Mouse (Mus musculus) kidney, adult 10 weeks (tissue): Measurements from ENCODE around the gene Sh3yl1. TPM values are rescaled to one million over a fixed set of nuclear protein-coding genes. Genes with fewer than 3 reads are reported as not detected.

Experiments used
- polyA plus RNA-seq: library from polyadenylated mRNA; stranded (reverse); fragments of 350-450 nt; fragmentation: Illumina TruSeq; extraction: RNeasy Lipid Tissue Mini Kit (QIAGEN cat#74804); gene quantifications from one replicate; pipeline ENCODE4 v1.2.3, GENCODE M21; 2014; ENCODE audit warnings: low read depth, low replicate concordance

Gene Sh3yl1
- polyA plus RNA-seq = 75.6 TPM

DNA sequence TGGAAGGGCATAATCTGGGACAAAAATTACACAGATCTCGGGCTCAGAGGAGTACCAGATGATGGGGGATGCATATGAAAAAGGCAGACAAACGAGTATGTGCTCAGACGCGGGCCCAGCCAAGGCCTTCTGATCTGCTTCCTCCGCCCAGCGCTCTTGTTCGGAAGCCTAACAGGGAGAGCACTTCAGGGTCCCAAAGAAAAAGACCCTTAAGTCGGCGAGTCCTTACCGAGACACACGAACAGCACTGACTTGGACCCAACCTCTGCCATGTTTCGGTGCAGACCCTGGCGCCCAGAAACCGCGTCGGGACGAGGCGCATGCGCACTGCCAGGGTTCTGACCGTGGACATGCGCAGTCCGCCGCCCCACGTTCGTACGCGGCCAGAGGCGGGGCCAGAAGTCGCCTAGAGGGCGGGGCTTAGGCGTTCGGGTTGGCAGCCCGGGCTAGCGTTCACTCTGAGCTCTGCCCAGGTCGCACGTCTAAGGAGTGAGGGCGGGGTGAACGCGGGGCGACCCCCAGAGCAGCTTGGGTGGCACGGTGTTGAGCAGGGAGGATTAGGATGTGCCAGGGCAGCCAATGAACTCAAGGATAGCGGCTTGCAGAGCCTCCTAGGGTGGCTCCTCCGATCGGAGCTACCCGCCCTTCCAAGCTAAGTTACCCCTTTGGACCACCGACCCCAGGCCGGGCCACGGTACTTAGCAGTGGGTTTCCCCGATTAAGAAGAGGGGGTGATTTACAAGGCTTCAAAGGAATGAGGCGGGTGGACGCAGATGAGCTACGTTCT lies at the start of gene Sh3yl1, which contains the start of gene Acp1:
TSS of gene Sh3yl1 (plus strand) at position 408 of the 787 bp plus-strand sequence.
TSS of gene Acp1 (minus strand) at position 329 of the 787 bp plus-strand sequence.

DNA sequence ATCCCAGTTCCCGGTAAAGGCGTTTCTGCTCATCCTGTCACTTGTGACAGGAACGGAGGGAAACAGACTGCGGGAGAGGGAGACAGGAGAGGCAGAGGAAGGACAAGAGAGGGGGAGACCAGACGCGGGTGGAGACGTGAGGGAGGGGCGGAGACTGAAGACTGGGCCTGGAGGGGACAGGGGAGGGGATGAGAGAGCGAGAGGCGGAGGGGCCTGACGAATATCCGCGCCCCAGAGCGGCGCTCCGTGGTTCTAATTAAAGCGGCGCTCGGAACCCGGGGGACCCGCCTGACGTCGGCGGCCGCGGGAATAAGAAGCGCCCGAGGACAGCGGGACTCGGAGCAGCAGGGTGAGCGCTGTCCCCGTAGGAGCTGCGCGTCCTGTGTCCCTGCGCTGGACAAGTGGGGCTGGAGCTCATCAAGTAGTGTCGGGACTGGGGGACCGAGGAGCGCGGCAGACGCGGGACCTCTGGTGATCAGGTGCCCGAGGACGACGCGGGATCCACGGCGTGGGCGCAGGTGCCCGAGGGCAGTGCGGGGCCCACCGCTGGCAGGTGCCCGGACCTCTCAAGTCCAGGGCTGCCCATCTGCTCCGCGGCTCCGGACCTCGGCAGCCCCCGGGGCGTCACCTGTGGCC lies 27.4 kb upstream of the Sh3yl1 start, which contains the start of gene Alkal2:
TSS of gene Alkal2 (plus strand) at position 337 of the 636 bp plus-strand sequence.

Other genes with a start within 250 kb of the Sh3yl1 start
- gene Alkal2, start 27.3 kb upstream of the Sh3yl1 start, polyA plus RNA-seq = 1.6 TPM
- gene Acp1, start 79 bp upstream of the Sh3yl1 start, polyA plus RNA-seq = 67.3 TPM
- gene Fam110c, start 162.2 kb downstream of the Sh3yl1 start, polyA plus RNA-seq = 11.8 TPM